Mouse (Mus musculus) layer of hippocampus, postnatal 36 days (tissue): ENCODE results near the gene Trim28. TPM values are rescaled to one million over a fixed set of nuclear protein-coding genes. Genes with fewer than 3 reads are reported as not detected.

Experiments
- total RNA-seq, 2 experiments: library from RNA; stranded (reverse); gene quantifications; 2 replicates each; pipeline ENCODE4 v1.2.3; 2021

Gene Trim28
- total RNA-seq, 2 experiments from 2014 or later = 235 to 241 TPM

Other genes with a start within 250 kb of the Trim28 start
- 10 to 100 TPM; 23.2 to 25.2 TPM for gene Zscan18, start 195.5 kb upstream of the Trim28 start, total RNA-seq
- 10 to 100 TPM; 22.9 to 27.8 TPM for gene Zfp329, start 180.3 kb upstream of the Trim28 start, total RNA-seq
- 10 to 100 TPM; 13.6 to 14.7 TPM for gene Zfp110, start 164.4 kb upstream of the Trim28 start, total RNA-seq
- gene Zfp128, start 117.9 kb upstream of the Trim28 start, total RNA-seq = 1 to 10 TPM; 7.7 to 9.0 TPM
- gene Zscan22, start 101.3 kb upstream of the Trim28 start, total RNA-seq = 10 to 100 TPM; 17.0 to 20.7 TPM
- gene Rps5, start 76.8 kb upstream of the Trim28 start, total RNA-seq = 100 to 1,000 TPM; 399 to 414 TPM
- under 1 TPM; 0.85 to 0.88 TPM for gene Rnf225, start 71.7 kb upstream of the Trim28 start, total RNA-seq
- 10 to 100 TPM; 11.6 to 13.1 TPM for gene Zfp324, start 33.3 kb upstream of the Trim28 start, total RNA-seq
- gene Zfp446, start 21.3 kb upstream of the Trim28 start, total RNA-seq = 1 to 10 TPM; 8.6 to 9.3 TPM
- gene Slc27a5, start 922 bp upstream of the Trim28 start, total RNA-seq = under 1 TPM in 1 of 2 experiments, not detected in 1; 0.20 TPM
- 10 to 100 TPM; 33.6 to 37.8 TPM for gene Zbtb45, start 10.9 kb downstream of the Trim28 start, total RNA-seq
- gene Chmp2a, start 35.7 kb downstream of the Trim28 start, total RNA-seq = 100 to 1,000 TPM; 137 to 146 TPM
- gene Ube2m, start 39.2 kb downstream of the Trim28 start, total RNA-seq = 100 to 1,000 TPM; 193 TPM
- 10 to 100 TPM; 14.3 to 17.6 TPM for gene Mzf1, start 55.6 kb downstream of the Trim28 start, total RNA-seq
- gene Vmn1r85, start 96.1 kb downstream of the Trim28 start, total RNA-seq = not detected
- gene Vmn1r86, start 120.8 kb downstream of the Trim28 start, total RNA-seq = not detected
- gene Vmn1r87, start 141.0 kb downstream of the Trim28 start, total RNA-seq = not detected
- under 1 TPM; 0.13 to 0.17 TPM for gene Vmn1r88, start 160.5 kb downstream of the Trim28 start, total RNA-seq
- gene Vmn1r89, start 213.9 kb downstream of the Trim28 start, total RNA-seq = not detected